Mouse (Mus musculus): ENCODE measurements around the gene Nf2. TPM values are rescaled to one million over a fixed set of nuclear protein-coding genes. Genes with fewer than 3 reads are reported as not detected.
A peak's percentile ranks its signal among the peaks of the same experiment; 100 is the strongest.

The Nf2 gene
- total RNA-seq (2021) = 10 to 100 TPM; 50.7 to 59.7 TPM
- long read RNA-seq, experiment 1, transcript Nf2-202 (17 exons, 2,394 nt) = major isoform, 33 of 71 reads
- long read RNA-seq, experiment 1, partial matches to known transcripts = 9 of 71 reads
- long read RNA-seq, experiment 1, other reads (novel, unspliced or antisense) = 28 of 71 reads
- long read RNA-seq, experiment 2, full-length matches to known transcripts = 30 of 58 reads
- long read RNA-seq, experiment 2, partial matches to known transcripts = 4 of 58 reads
- long read RNA-seq, experiment 2, other reads (novel, unspliced or antisense) = 24 of 58 reads

DNA sequence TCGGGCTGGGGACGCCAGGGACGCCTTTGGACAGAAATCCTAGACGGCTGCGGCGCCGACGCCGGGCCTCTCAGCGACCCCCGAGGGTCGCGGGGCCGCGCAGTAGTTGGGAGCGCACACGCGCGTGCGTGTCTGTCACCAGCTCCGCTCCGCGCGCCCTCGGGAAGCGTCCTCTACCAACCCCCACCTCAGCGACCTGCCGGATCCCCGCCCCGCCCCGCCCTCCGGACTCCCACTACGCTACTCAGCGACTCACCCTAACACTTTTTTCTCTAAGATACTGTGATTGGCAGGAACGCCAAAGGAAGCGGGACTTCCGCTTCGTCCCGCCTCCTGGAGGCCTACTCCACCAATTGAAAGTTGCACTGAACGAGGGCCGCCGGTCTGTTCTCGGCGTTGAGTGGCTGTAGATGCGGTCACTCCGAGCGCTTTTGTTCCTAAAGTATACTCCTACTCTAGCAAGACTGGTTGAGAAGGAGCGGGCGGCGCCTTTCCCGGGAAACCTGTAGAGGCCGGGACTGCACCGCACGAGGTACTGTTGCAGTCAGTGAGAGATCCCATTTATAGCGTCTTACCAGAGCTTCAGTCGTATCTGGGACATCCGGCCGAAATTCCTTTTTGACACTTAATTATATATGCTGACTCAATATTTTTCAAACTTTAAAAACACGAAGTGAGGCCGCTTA lies at the start of gene Nf2:
Gene Nf2, minus strand, starts transcription at position 279 of the 686 bp plus-strand sequence.
- H3K4me3 ChIP-seq = peak within 1 kb of the TSS; percentile 84
- peak; percentile 4; the same call in 1 of the 2 replicates for TF ChIP-seq CTCF (IDR thresholded peaks at IDR 0.05)
- intact Hi-C loops (cut with DNase I) = loop anchor here (10.0 kb wide), 1 partner anchor 755 kb away; the partner anchor contains the start of gene Mtfp1
- peak; percentile 98 for DNase-seq
- H3K27ac ChIP-seq = peak within 1 kb of the TSS; percentile 95

DNA sequence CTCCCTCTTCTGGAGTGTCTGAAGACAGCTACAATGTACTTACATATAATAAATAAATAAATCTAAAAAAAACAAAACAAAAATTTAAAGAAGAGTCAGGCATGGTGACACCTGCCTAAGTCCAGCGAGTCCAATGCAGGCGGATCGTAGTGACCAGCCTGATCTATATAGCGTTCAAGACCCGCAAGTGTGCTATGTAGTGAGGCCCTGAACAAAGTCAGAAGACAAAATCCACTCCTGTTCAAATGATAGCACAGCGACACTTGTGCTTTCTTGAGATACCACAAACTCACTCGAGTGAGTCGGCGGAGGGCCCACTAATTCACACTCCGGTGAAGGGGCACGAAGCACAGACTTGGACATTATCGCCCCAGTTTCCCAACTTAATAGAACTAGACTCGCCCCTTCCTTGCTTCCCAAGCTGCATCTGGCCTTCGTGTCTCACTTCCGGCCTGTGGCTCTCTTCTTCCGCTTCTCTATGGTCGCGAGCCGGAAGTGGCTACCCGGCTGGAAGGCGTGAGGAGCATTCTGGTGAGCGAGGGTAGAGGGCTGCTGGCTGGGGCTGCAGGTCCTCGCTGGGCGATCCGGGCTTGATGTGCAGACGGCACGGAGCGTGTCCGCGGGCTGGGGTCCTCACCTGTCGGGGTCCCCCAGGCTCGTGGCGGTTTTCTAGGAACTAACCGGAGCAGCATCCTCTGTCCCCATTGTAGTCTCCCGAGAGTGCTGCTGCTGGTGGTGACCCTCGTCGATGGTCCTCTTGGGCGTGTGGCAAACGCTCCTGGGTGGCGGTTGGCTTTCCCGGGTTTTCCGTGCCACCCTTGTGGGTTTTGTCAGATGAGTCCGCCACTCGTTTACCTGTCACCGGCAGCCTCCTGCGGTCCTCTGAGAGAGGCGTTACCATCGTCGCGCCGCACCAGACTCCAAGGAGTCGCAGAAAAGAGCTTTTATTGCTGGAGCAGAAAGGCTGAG lies 45.8 kb upstream of the Nf2 start, which contains the start of gene Thoc5:
Gene Thoc5, plus strand, starts transcription at position 473 of the 969 bp plus-strand sequence.
- peak within 1 kb of the TSS; percentile 86 for H3K27ac ChIP-seq
- intact Hi-C loops (cut with DNase I) = no loop called here
- DNase-seq = peak; percentile 85
- H3K4me3 ChIP-seq = peak within 1 kb of the TSS; percentile 96
- TF ChIP-seq CTCF (IDR thresholded peaks at IDR 0.05) = no peak

DNA sequence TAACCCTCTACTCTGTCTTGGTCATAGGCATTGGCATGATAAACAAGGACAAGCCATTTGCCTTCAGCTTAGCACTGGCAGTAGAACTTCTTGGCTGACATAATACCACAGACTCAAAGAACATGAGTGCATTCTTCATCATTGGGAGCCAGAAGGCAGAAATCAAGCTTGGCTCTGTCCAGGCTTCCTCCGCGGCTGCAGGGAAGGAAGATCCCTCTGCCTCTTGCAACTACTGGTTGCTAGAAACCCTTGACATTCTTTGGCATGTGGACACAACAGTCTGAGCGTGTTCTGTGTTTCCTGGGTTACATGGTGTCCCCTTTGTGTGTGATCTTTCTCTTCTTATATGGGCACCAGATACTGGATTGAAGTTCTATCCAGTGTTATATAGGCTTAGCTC lies 37.7 kb upstream of the Nf2 start:
- Histone ChIP-seq H3K4me3 (no peak overlapping the region), H3K27ac (no peak overlapping the region)
- TF ChIP-seq CTCF (IDR thresholded peaks at IDR 0.05) = no peak
- DNase-seq = no peak
- intact Hi-C loops (cut with DNase I) = no loop called here

DNA sequence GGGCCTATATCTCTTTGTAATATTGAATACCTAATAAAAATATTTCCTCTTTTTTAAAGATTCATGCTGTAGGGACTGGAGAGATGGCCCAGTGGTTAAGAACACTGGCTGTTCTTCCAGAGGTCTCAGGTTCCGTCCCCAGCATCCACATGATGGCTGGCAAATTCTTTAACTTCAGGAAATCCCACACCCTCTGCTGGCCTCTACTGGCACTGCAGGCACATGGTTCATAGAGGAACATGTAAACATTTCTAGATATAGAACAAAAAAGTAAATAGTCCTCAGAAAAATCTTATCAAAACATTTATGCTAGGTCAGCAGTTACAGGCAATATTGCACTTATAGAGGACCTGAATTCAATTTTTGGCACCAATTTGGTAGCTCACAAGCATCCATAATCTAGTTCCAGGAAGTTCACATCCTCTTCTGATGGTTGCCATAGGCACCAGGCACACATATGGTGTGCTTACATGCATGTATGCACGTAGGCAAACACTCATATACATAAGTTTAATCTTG lies 36.1 kb upstream of the Nf2 start:
- Histone ChIP-seq H3K4me3 (no peak overlapping the region), H3K27ac (no peak overlapping the region)
- intact Hi-C loops (cut with DNase I) = no loop called here
- peak; percentile 45 for DNase-seq
- peak; percentile 70 for TF ChIP-seq CTCF (IDR thresholded peaks at IDR 0.05)

DNA sequence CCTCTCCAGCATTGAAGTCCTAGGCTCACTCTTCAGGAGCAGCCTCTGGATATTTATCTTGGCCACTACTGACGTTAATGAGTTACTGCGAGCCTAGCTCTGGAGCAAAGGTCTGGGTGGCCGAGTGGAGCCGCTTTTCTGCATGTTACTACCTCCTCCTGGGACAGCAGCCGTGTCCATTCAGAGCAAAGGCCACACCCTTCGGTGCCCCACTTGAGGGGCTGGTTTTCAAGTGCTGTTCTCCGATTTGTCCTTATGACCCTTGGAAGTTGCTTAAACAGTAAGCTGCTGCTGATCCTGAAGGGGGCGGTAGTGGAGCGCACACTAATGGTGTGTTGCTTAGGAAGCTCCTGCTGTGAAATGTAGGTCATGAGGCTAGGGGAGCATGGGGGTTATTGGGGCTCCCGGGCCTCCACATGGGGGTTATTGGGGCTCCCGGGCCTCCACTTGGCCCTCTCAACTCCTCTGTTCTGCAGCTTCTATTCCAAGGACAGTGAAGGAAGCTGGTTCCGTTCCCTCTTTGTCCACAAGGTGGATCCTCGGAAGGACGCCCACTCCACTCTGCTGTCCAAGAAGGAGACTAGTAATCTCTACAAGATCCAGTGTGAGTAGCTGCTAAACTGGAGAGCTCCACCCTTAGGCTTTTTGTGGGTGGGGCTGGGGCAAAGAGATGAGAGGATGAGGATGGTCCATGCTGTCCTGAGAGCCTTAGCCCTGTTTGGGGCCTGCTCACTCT lies 33.7 kb upstream of the Nf2 start:
- DNase-seq = peak; percentile 31
- H3K4me3 ChIP-seq = no peak overlapping the region
- H3K27ac ChIP-seq = no peak overlapping the region
- intact Hi-C loops (cut with DNase I) = no loop called here
- TF ChIP-seq CTCF (IDR thresholded peaks at IDR 0.05) = peak; percentile 37

DNA sequence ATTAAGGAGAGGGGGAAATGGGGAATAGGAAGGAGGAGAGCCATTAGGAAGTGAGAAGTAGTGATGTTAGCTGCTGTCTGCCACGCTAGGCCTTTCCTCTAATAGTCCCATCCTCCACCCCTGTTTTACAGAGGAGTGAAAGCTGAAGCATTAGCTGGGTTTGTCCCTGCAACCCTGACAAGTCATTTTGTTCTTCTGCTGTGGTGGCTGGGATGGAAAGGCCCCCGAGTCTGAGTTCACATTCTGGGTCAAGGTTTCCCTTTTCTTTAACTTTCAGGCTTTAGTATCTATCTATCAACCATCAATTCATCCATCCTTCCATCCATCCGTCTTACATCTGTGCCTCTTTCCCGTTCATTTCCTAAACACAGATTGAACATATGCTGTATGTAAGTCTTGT lies 31.8 kb upstream of the Nf2 start:
- TF ChIP-seq CTCF (IDR thresholded peaks at IDR 0.05) = no peak
- Histone ChIP-seq H3K4me3 (no peak overlapping the region), H3K27ac (no peak overlapping the region)
- DNase-seq = no peak
- intact Hi-C loops (cut with DNase I) = no loop called here

DNA sequence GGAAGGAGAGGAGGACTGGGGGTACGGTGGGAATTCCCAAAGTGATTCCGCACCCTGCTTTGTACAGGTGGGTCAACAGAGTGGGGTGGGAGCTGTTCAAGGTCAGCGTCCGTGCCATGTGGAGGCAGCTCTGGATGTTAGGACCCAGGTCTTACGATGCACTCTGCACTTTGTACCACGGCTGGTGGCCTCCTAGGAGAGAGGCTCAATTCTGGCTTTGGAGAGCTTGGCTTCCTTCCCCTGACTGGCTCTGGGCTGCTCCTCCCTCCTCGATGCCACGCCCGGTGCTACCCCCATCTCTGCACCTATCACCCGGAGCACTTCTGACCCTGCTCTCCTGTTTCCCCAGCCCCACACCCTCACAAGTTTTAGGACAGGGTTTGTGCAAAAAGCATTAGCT lies 25.2 kb upstream of the Nf2 start:
- TF ChIP-seq CTCF (IDR thresholded peaks at IDR 0.05) = no peak
- Histone ChIP-seq H3K27ac (no peak overlapping the region), H3K4me3 (peak overlapping the region; percentile 78)
- no peak for DNase-seq
- intact Hi-C loops (cut with DNase I) = no loop called here

DNA sequence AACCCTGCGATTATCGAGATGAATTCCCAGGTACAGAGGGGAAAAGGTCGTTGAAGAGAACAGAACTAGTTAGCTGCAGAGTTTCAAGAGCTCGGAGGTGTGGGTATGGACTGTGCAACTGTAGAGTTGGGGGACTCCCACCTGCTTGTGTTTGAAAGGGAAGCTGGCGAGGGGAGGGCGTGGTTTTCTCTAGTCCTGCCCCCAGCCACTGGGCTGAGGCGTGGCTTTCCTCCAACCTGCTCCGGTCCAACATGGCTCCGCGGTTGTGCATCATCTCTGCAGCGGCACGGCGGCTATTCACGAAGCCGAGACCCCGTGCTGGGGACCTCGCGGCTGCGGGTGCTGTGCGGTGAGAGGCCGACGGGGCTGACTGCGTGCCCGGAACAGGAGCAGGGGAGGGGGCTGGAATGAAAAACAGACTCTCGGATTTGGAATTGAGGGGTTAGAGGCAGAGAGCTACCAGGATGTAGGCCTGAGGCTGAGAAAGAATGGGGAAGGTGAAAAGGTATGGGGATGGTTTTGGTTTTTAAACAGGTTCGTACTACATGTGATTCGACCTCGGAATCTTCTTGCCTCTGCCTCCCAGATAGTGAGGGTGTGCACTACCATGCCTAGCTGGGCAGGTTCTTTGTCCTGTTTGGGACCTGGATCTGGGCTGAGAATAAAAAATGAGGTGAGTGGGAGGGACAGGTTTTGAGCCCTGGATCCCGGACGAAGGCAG lies 24.6 kb upstream of the Nf2 start, which contains the start of gene Nipsnap1:
Gene Nipsnap1, plus strand, starts transcription at position 197 of the 721 bp plus-strand sequence.
- intact Hi-C loops (cut with DNase I) = no loop called here
- TF ChIP-seq CTCF (IDR thresholded peaks at IDR 0.05) = no peak
- DNase-seq = peak; percentile 68

DNA sequence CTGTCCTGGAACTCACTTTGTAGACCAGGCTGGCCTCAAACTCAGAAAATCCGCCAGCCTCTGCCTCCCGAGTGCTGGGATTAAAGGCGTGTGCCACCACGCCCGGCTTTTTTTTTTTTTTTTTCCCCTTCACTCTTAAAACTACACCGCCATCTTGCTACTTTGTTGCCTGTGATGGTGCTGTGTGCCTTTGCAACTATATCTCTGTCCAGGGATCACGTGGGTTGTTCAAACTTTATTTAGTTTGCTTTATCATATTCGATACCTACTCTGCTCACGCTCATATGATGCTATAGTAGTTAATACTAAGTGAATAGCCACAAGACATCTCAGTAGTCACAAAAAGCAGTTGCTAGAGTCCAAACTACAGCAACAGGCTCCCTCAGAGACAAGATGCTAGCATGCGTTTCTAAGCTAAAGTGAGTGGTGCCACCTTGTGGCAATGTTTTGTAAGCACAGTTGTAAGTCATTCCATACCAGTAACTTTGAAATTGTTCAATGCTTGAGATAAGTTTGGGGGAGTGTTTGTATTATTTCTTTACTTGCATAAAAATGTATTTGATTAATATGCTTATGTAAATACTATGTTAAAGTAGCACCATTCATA lies 16.4 kb upstream of the Nf2 start:
- H3K4me3 ChIP-seq = no peak overlapping the region
- DNase-seq = peak; percentile 63
- intact Hi-C loops (cut with DNase I) = loop anchor here (1.0 to 5.0 kb wide), 2 partner anchors 22 to 428 kb away; no protein-coding TSS in a partner anchor
- H3K27ac ChIP-seq = no peak overlapping the region
- peak; percentile 94 for TF ChIP-seq CTCF (IDR thresholded peaks at IDR 0.05)

More for the DNA sequence above, 24.6 kb upstream of the Nf2 start, which contains the start of gene Nipsnap1:
- H3K4me3 ChIP-seq = peak within 1 kb of the TSS; percentile 78
- H3K27ac ChIP-seq = no peak within 1 kb of the TSS

DNA sequence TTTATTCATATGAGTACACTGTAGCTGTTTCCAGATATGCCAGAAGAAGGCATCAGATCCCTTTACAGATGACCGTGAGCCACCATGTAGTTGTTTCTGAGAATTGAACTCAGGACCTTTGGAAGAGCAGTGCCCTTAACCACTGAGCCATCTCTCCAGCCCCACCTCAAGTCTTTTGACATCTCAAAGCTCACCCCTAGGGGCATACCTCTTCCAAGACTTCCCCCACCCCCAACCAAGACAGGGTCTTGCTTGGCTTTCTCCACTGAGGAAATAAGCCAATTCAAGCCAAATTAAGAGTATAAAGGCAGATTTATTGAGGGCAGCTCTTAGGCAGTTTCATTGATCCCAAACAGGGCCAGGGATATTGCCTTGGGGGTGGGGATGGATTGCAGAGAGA lies 13.4 kb upstream of the Nf2 start:
- no peak for TF ChIP-seq CTCF (IDR thresholded peaks at IDR 0.05)
- Histone ChIP-seq H3K27ac (no peak overlapping the region), H3K4me3 (no peak overlapping the region)
- no peak for DNase-seq
- intact Hi-C loops (cut with DNase I) = no loop called here
